Mouse (Mus musculus) cerebellum, postnatal 36 days (tissue): ENCODE data around the gene Cib1.
A peak's percentile ranks its signal among the peaks of the same experiment; 100 is the strongest.

Experiments
- DNase-seq, 2 experiments: peaks; one replicate each; pipeline ENCODE4 v3.0.0; 2021 to 2022; ENCODE audit warnings: mixed read lengths in 2 of 2

Cib1 gene

GRCm38 (mm10) chr7:80231971-80232488 lies 583 bp downstream of the Cib1 start:
- no peak for DNase-seq

- DNase-seq = no peak
Observed at GRCm38 (mm10) chr7:80230196-80230595, 2.4 kb downstream of the Cib1 start.

- no peak for DNase-seq
Observed at GRCm38 (mm10) chr7:80227065-80227464, 5.5 kb downstream of the Cib1 start.

GRCm38 (mm10) chr7:80221179-80221750 lies 11.3 kb downstream of the Cib1 start:
- no peak for DNase-seq

GRCm38 (mm10) chr7:80220237-80220797 lies 12.3 kb downstream of the Cib1 start:
- DNase-seq = no peak

GRCm38 (mm10) chr7:80218666-80219065 lies 13.9 kb downstream of the Cib1 start:
- DNase-seq = no peak

- DNase-seq = no peak
Observed at GRCm38 (mm10) chr7:80216566-80216965, 16.0 kb downstream of the Cib1 start.

GRCm38 (mm10) chr7:80215398-80215797 lies 17.2 kb downstream of the Cib1 start:
- DNase-seq = peak; percentile 79 to 81

GRCm38 (mm10) chr7:80214459-80214858 lies 18.2 kb downstream of the Cib1 start:
- no peak for DNase-seq

GRCm38 (mm10) chr7:80213604-80214003 lies 19.0 kb downstream of the Cib1 start:
- DNase-seq = no peak

GRCm38 (mm10) chr7:80210982-80211381 lies 21.6 kb downstream of the Cib1 start:
- DNase-seq = no peak

GRCm38 (mm10) chr7:80209669-80210068 lies 22.9 kb downstream of the Cib1 start:
- DNase-seq = no peak

GRCm38 (mm10) chr7:80208738-80209430 lies 23.7 kb downstream of the Cib1 start:
- DNase-seq = no peak

GRCm38 (mm10) chr7:80208026-80208642 lies 24.5 kb downstream of the Cib1 start:
- no peak for DNase-seq

GRCm38 (mm10) chr7:80207314-80207731 lies 25.3 kb downstream of the Cib1 start:
- DNase-seq = no peak

- DNase-seq = no peak
Observed at GRCm38 (mm10) chr7:80205705-80206589, 26.7 kb downstream of the Cib1 start.

GRCm38 (mm10) chr7:80204961-80205360 lies 27.7 kb downstream of the Cib1 start:
- no peak for DNase-seq

GRCm38 (mm10) chr7:80204362-80204761 lies 28.3 kb downstream of the Cib1 start:
- DNase-seq = no peak

GRCm38 (mm10) chr7:80203638-80204096 lies 28.9 kb downstream of the Cib1 start:
- DNase-seq = no peak

GRCm38 (mm10) chr7:80202961-80203360 lies 29.7 kb downstream of the Cib1 start:
- DNase-seq = no peak

GRCm38 (mm10) chr7:80201888-80202540 lies 30.6 kb downstream of the Cib1 start:
- DNase-seq = no peak

GRCm38 (mm10) chr7:80200963-80201539 lies 31.6 kb downstream of the Cib1 start:
- DNase-seq = no peak
